ENCODE assay signal across 9 mouse cellular contexts in genomic region chr6:136920320-136921257, GRCm38 (mm10). TPM values are rescaled to one million over a fixed set of nuclear protein-coding genes. Genes with fewer than 3 reads are reported as not detected.
DNase-seq lines count a peak whose midpoint lies in the region; ATAC-seq lines count a peak whose summit lies in the region.
"Had no signal": no experiment of that assay in that cellular context is flagged by ENCODE, and none has a peak within 500 bp of the region (broad histone marks: within the 10 kb centered on the region; RNA-seq: fewer than 3 reads in every experiment).

No protein-coding gene starts in this region.

- H3K27me3 ChIP-seq in neural tube, embryonic 15.5 days (replicated peaks), result no peaks in the 10 kb centered on the region; the same call in 1 of the 2 replicates
- no peaks in the 10 kb centered on the region for H3K27me3 ChIP-seq in midbrain, embryonic 13.5 days

- DNase-seq in neural tube, embryonic 10.5 days (ENCODE audit: extremely low spot score, low spot score), result peak; percentile 65
- peak; percentile 67 for DNase-seq in embryo, embryonic 9.5 days (ENCODE audit: extremely low spot score)
- DNase-seq in heart, adult 11 months, result peak; percentile 96
- peak; percentile 72 for DNase-seq in kidney, adult 18-20 months
- peak; percentile 83 to 86 for DNase-seq in left cerebral cortex, postnatal 25 days (ENCODE audit: low spot score in 2 of 2)
- peak; percentile 25 to 56 for DNase-seq in spleen, postnatal 36 days (ENCODE audit: low spot score in 2 of 2)

- H3K9ac ChIP-seq in neural tube, embryonic 15.5 days (replicated peaks), result no peak overlapping the region
- no peak overlapping the region for H3K9ac ChIP-seq in midbrain, embryonic 13.5 days (replicated peaks)

- H3K4me2 ChIP-seq in neural tube, embryonic 15.5 days, result no peak overlapping the region
- no peak overlapping the region for H3K4me2 ChIP-seq in midbrain, embryonic 13.5 days (replicated peaks)

- 43% methylated on average over 16 of the region's 16 CpGs for WGBS in neural tube, embryonic 15.5 days
- 48% methylated on average over 16 of the region's 16 CpGs for WGBS in midbrain, embryonic 13.5 days

- H3K4me3 ChIP-seq in neural tube, embryonic 15.5 days (replicated peaks), result no peak overlapping the region
- no peak overlapping the region for H3K4me3 ChIP-seq in midbrain, embryonic 13.5 days (replicated peaks)

- no peak for ATAC-seq in neural tube, embryonic 15.5 days (ENCODE audit: low FRiP score)
- ATAC-seq in midbrain, embryonic 13.5 days, result 0 out of 2 replicates have a peak, but pooled peaks have one; percentile 55

- H3K36me3 ChIP-seq in neural tube, embryonic 15.5 days, result no peaks in the 10 kb centered on the region
- H3K36me3 ChIP-seq in midbrain, embryonic 13.5 days, result no peaks in the 10 kb centered on the region

- H3K4me1 ChIP-seq in neural tube, embryonic 15.5 days, result no peaks in the 10 kb centered on the region
- no peaks in the 10 kb centered on the region for H3K4me1 ChIP-seq in midbrain, embryonic 13.5 days (replicated peaks)

- intact Hi-C loops in left cerebral cortex, postnatal 25 days (cut with DNase I), result loop anchor here (1.0 to 5.0 kb wide), 3 partner anchors 43 to 59 kb away; partner anchors contain the start of gene Mgp

- H3K9me3 ChIP-seq in neural tube, embryonic 15.5 days (replicated peaks), result no peaks in the 10 kb centered on the region
- no peaks in the 10 kb centered on the region for H3K9me3 ChIP-seq in midbrain, embryonic 13.5 days

- no peak overlapping the region for H3K27ac ChIP-seq in neural tube, embryonic 15.5 days (replicated peaks)
- H3K27ac ChIP-seq in midbrain, embryonic 13.5 days, result no peak overlapping the region

RNA-seq across cellular contexts. Expression of gene Erp27, which starts 1.4 kb away (rescaled TPM):
- polyA plus RNA-seq in neural tube, embryonic 15.5 days (2015; fragmentation: Nextera tagmentation; extraction: Ambion mirVana), result 0.82 TPM in 1 of 2 replicates, not detected in the other
- total RNA-seq in left cerebral cortex, postnatal 25 days (2021), result not detected
- polyA plus RNA-seq in midbrain, embryonic 13.5 days (2015; fragmentation: Nextera tagmentation; extraction: Ambion mirVana), result not detected in 2 replicates

RNA-seq across cellular contexts. Expression of gene Pde6h, which starts 3.0 kb away (rescaled TPM):
- 0.33 TPM in 1 of 2 replicates, not detected in the other for polyA plus RNA-seq in neural tube, embryonic 15.5 days (2015; fragmentation: Nextera tagmentation; extraction: Ambion mirVana)
- 1 to 10 TPM in 1 of 2 experiments, under 1 TPM in 1; 0.41 to 1.5 TPM for total RNA-seq in left cerebral cortex, postnatal 25 days (2021)
- polyA plus RNA-seq in midbrain, embryonic 13.5 days (2015; fragmentation: Nextera tagmentation; extraction: Ambion mirVana), result not detected in 2 replicates
- polyA plus RNA-seq: liver, embryonic 16.5 days had no signal

RNA-seq across cellular contexts. Expression of gene Arhgdib, which starts 21.1 kb away (rescaled TPM):
- 13.8 and 95.4 TPM in 2 replicates for polyA plus RNA-seq in neural tube, embryonic 15.5 days (2015; fragmentation: Nextera tagmentation; extraction: Ambion mirVana)
- 10 to 100 TPM; 10.6 to 14.2 TPM for total RNA-seq in left cerebral cortex, postnatal 25 days (2021)
- polyA plus RNA-seq in midbrain, embryonic 13.5 days (2015; fragmentation: Nextera tagmentation; extraction: Ambion mirVana), result 12.0 and 13.0 TPM in 2 replicates

RNA-seq across cellular contexts. Expression of gene Mgp, which starts 45.0 kb away (rescaled TPM):
- 28.4 and 40.1 TPM in 2 replicates for polyA plus RNA-seq in neural tube, embryonic 15.5 days (2015; fragmentation: Nextera tagmentation; extraction: Ambion mirVana)
- 10 to 100 TPM; 43.5 to 46.0 TPM for total RNA-seq in left cerebral cortex, postnatal 25 days (2021)
- 2.7 TPM in 2 replicates for polyA plus RNA-seq in midbrain, embryonic 13.5 days (2015; fragmentation: Nextera tagmentation; extraction: Ambion mirVana)

Comparison
In these comparisons a context has a peak if more than half of its experiments do, and no peak if none do; other contexts are left out.
1. DNase-seq: peak in every context shown above with its lines; median percentile 96 in heart, adult 11 months; 84 in left cerebral cortex, postnatal 25 days; 72 in kidney, adult 18-20 months; 67 in embryo, embryonic 9.5 days; 65 in neural tube, embryonic 10.5 days; 40 in spleen, postnatal 36 days.